Mouse (Mus musculus) heart, postnatal 0 days (tissue): ENCODE data around the gene Adgrb2. TPM values are rescaled to one million over a fixed set of nuclear protein-coding genes. Genes with fewer than 3 reads are reported as not detected.

ENCODE experiments used
- ATAC-seq: fragments of 200-750 bp; cut with Nextera tagmentation; 2 replicates; pipeline ENCODE4 v1.8.0; 2017; ENCODE audit warnings: low read depth, moderate number of reproducible peaks, moderate library complexity; ENCODE audit not compliant: insufficient read depth
- DNase-seq: peaks from one replicate; pipeline ENCODE4 v3.0.0-alpha.2; 2016; ENCODE audit warnings: low spot score
- H3K27ac ChIP-seq: fragments of 300-500 bp; sonication (generic); 2 replicates; pipeline ENCODE4 v1.5.1; 2014; ENCODE audit warnings: low read depth, mild to moderate bottlenecking
- H3K27me3 ChIP-seq: fragments of 300-500 bp; sonication (generic); 2 replicates; pipeline ENCODE4 v1.6.1; 2014; ENCODE audit warnings: low read length, mixed read lengths; ENCODE audit not compliant: control insufficient read depth, insufficient read depth
- H3K36me3 ChIP-seq: fragments of 300-500 bp; sonication (generic); replicated peaks from 2 replicates; pipeline ENCODE4 v1.6.1; 2014; ENCODE audit warnings: low read length, mixed read lengths; ENCODE audit not compliant: control insufficient read depth, insufficient read depth
- H3K4me1 ChIP-seq: fragments of 300-500 bp; sonication (generic); 2 replicates; pipeline ENCODE4 v1.6.1; 2014; ENCODE audit warnings: antibody characterized with exemption; ENCODE audit not compliant: control insufficient read depth, insufficient read depth
- H3K4me2 ChIP-seq: fragments of 300-500 bp; sonication (generic); 2 replicates; pipeline ENCODE4 v1.6.1; 2014; ENCODE audit warnings: low read depth, mild to moderate bottlenecking, low read length, moderate library complexity
- H3K4me3 ChIP-seq: fragments of 300-500 bp; sonication (generic); 2 replicates; pipeline ENCODE4 v1.5.1; 2014; ENCODE audit warnings: low read depth, low read length
- H3K9ac ChIP-seq: fragments of 300-500 bp; sonication (generic); replicated peaks from 2 replicates; pipeline ENCODE4 v1.6.1; 2014; ENCODE audit warnings: low read depth, low read length, mixed read lengths
- H3K9me3 ChIP-seq: fragments of 300-500 bp; sonication (generic); replicated peaks from 2 replicates; pipeline ENCODE4 v1.6.1; 2016; ENCODE audit warnings: low read length; ENCODE audit not compliant: control insufficient read depth
- CTCF ChIP-seq: IDR thresholded peaks from 2 replicates; pipeline ENCODE4 v1.5.1; 2016; ENCODE audit warnings: antibody characterized with exemption, control low read depth, low read depth
- EP300 ChIP-seq: IDR thresholded peaks from 2 replicates; pipeline ENCODE4 v1.6.1; 2016; ENCODE audit warnings: antibody characterized with exemption, low read depth
- WGBS: fragments of 180-500 bp; shearing (Covaris S2); extraction: QIAGEN DNeasy Blood & Tissue Kit; methylation state at CpG from one replicate; pipeline ENCODE4 v1.1.7; 2014; 5-methylcytosine and 5-hydroxymethylcytosine counted together
- polyA plus RNA-seq: library from polyadenylated mRNA; unstranded; fragments of >200 nt; fragmentation: Nextera tagmentation; extraction: Ambion mirVana; gene quantifications from 2 replicates; pipeline ENCODE4 v1.2.1, GENCODE M21; 2015
- total RNA-seq: library from RNA; depleted of rRNA; stranded (reverse); fragments of >200 nt; gene quantifications from 2 replicates; pipeline ENCODE4 v1.2.3, GENCODE M21; 2014; ENCODE audit warnings: low replicate concordance

The Adgrb2 gene
- total and polyA plus RNA-seq, 2 experiments from 2014 or later = 0.59 to 10.6 TPM

DNA sequence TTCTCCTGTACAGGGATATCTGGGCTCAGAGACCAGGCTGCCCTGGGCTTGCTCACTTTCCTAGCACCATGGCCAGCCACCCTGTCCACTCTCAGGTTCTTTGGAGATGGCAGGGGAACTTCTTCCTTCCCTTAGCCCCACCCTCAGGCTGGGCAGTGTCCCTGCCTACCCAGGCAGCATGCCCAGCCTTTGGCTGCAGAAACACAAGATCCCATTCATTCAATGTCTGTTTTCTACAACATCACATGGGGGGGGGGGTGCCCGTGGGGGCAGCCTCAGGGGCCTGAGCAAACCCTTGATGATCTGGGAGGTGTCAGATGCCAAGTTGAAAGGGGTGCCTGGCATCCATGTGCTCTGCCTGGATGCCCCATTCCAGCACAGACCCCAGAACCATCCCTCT lies 70.1 kb downstream of the Adgrb2 start:
- Histone ChIP-seq H3K4me2 (no peak overlapping the region), H3K4me3 (no peak overlapping the region), H3K36me3 (no peaks in the 10 kb centered on the region), H3K27me3 (no peaks in the 10 kb centered on the region), H3K4me1 (no peaks in the 10 kb centered on the region), H3K9me3 (no peaks in the 10 kb centered on the region), H3K27ac (no peak overlapping the region), H3K9ac (no peak overlapping the region)
- DNase-seq (no peak), ATAC-seq (no peak)
- 50% methylated on average over 1 of the region's 1 CpGs for WGBS
- TF ChIP-seq EP300 (no peak), CTCF (no peak)

DNA sequence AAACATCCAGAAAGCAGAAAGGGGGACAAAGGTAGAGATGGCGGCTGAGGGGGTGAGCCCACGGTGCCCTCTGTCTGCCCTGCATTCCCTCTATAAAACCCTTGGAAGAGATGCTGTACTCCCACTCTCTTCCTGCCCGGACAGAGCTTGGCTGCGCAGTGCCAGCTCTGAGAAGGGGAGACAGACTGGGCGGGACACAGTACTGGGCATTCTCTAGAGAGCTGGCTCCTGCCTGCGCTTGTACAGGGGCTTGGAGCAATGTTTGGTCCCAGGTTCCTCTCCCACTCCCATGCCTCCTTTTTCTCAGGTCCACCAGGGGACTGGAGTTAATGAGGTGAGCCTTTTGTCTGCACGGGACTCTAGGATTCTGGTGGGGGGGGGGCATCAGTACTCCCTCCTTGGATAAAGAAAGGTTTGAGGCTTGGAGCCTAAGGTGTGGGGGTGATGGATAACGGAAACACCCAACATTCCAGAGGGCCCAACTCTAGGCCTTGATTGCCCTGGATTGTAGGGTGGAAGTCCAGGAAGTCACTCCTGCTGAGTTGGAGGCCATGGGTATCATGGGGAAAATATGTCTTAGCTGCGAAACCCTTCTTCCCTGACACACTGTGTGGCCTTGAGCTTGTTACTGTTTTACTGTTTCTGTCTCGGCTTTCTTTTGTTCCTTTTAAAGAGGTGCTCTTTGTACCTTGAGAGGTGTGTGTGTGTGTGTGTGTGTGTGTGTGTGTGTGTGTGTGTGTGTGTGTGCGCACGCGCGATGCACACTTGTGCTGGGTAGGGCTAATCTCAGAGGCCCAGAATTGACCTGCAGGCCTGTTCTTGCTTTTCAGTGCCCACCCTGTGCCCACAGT lies 70.7 kb downstream of the Adgrb2 start:
- H3K27me3 ChIP-seq = no peaks in the 10 kb centered on the region
- 75% methylated on average over 14 of the region's 14 CpGs for WGBS
- no peak overlapping the region for H3K4me2 ChIP-seq
- no peaks in the 10 kb centered on the region for H3K9me3 ChIP-seq
- H3K4me1 ChIP-seq = no peaks in the 10 kb centered on the region
- DNase-seq (no peak), ATAC-seq (no peak)
- H3K4me3 ChIP-seq = no peak overlapping the region
- TF ChIP-seq CTCF (no peak), EP300 (no peak)
- no peak overlapping the region for H3K9ac ChIP-seq
- no peak overlapping the region for H3K27ac ChIP-seq
- no peaks in the 10 kb centered on the region for H3K36me3 ChIP-seq

DNA sequence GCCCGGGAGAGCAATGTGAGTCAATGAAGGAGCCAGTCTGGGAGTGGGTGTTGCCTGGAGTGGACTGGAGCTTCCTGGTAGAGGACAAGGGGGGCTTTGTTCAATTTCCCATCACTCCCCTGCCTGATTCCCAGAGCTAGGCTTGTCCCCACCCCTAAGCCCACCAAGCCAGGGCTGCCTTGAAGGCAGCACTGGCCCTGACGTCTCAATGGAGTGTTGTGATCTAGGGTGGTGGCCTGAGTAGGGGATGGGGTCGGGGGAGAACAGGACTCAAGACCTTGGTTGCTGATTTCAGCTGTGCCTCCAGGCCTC lies 71.3 kb downstream of the Adgrb2 start:
- no peaks in the 10 kb centered on the region for H3K4me1 ChIP-seq
- no peak for DNase-seq
- no peaks in the 10 kb centered on the region for H3K9me3 ChIP-seq
- TF ChIP-seq EP300 (no peak), CTCF (no peak)
- no peak overlapping the region for H3K9ac ChIP-seq
- ATAC-seq = no peak
- WGBS = 75% methylated on average over 3 of the region's 3 CpGs
- no peak overlapping the region for H3K27ac ChIP-seq
- H3K36me3 ChIP-seq = no peaks in the 10 kb centered on the region
- H3K4me3 ChIP-seq = no peak overlapping the region
- H3K27me3 ChIP-seq = no peaks in the 10 kb centered on the region
- H3K4me2 ChIP-seq = no peak overlapping the region

- Histone ChIP-seq H3K4me3 (no peak overlapping the region), H3K27me3 (0 out of 2 replicates have a peak, but pooled peaks cover under 1% of the 10 kb centered on the region), H3K9ac (no peak overlapping the region), H3K4me1 (no peaks in the 10 kb centered on the region), H3K27ac (no peak overlapping the region), H3K4me2 (no peak overlapping the region), H3K36me3 (no peaks in the 10 kb centered on the region), H3K9me3 (no peaks in the 10 kb centered on the region)
- no peak for TF ChIP-seq EP300
- no peak for TF ChIP-seq CTCF
- no peak for DNase-seq
- WGBS = 69% methylated on average over 3 of the region's 3 CpGs
- ATAC-seq = no peak
Measured at GRCm38 (mm10) chr4:130056471-130056870, 71.8 kb downstream of the Adgrb2 start.

DNA sequence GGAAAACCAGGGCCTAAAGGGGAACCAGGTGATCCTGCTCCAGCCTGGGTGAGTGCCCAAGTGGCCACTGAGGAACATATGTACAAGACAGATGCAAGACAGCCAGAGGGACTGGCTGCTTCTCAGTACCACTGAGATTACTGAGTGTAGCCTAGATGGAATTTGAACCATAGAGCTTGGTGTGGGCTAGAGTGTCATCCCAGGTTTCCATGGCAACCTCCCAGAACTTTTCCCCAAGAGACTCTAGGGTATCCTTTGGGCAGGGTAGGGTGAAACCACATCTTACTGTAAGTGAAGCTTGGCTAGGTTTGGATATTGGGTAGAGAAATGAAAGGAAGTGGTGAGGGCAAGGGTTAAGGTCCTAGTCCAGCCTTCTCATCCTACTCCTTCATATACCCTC lies 76.3 kb downstream of the Adgrb2 start:
- TF ChIP-seq CTCF (no peak), EP300 (no peak)
- ATAC-seq (no peak), DNase-seq (no peak)
- no peaks in the 10 kb centered on the region for H3K9me3 ChIP-seq
- no peaks in the 10 kb centered on the region for H3K4me1 ChIP-seq
- H3K9ac ChIP-seq = no peak overlapping the region
- H3K36me3 ChIP-seq = no peaks in the 10 kb centered on the region
- no peak overlapping the region for H3K4me3 ChIP-seq
- H3K27ac ChIP-seq = no peak overlapping the region
- no peak overlapping the region for H3K4me2 ChIP-seq
- 0 out of 2 replicates have a peak, but pooled peaks cover 6% of the 10 kb centered on the region for H3K27me3 ChIP-seq

- TF ChIP-seq EP300 (no peak), CTCF (no peak)
- H3K27me3 ChIP-seq = 0 out of 2 replicates have a peak, but pooled peaks cover 6% of the 10 kb centered on the region
- WGBS = 52% methylated on average over 7 of the region's 7 CpGs
Measured at GRCm38 (mm10) chr4:130063191-130063590, 78.5 kb downstream of the Adgrb2 start.

More at GRCm38 (mm10) chr4:130063191-130063590, 78.5 kb downstream of the Adgrb2 start:
- no peak overlapping the region for H3K9ac ChIP-seq
- no peaks in the 10 kb centered on the region for H3K36me3 ChIP-seq
- H3K9me3 ChIP-seq = no peaks in the 10 kb centered on the region
- DNase-seq (no peak), ATAC-seq (no peak)
- no peak overlapping the region for H3K4me3 ChIP-seq
- H3K27ac ChIP-seq = no peak overlapping the region
- H3K4me1 ChIP-seq = no peaks in the 10 kb centered on the region
- H3K4me2 ChIP-seq = no peak overlapping the region
